Mouse (Mus musculus) MEL (cell line): ENCODE data around the gene Sez6. TPM values are rescaled to one million over a fixed set of nuclear protein-coding genes. Genes with fewer than 3 reads are reported as not detected.

Source experiments
- DNase-seq: peaks from one replicate; pipeline ENCODE4 v3.0.0; 2011; ENCODE audit warnings: low read depth, low spot score
- H3K27ac ChIP-seq: 2 replicates; pipeline ENCODE4 v1.5.1; 2012; ENCODE audit warnings: low read depth, mild to moderate bottlenecking, control low read depth, low read length, moderate library complexity; ENCODE audit not compliant: control insufficient read depth
- H3K27me3 ChIP-seq, 2 experiments: fragments of 150-350 bp in 1 of 2; sonication (generic) in 1 of 2; 2 replicates each; pipeline ENCODE4 v1.6.1; 2012; ENCODE audit warnings: low read length in 2 of 2, mild to moderate bottlenecking in 2 of 2, improper control_type of control experiment in 1 of 2, moderate library complexity in 1 of 2; ENCODE audit not compliant: insufficient read depth in 2 of 2, control insufficient read depth in 1 of 2
- H3K36me3 ChIP-seq, 2 experiments: 2 replicates each; pipeline ENCODE4 v1.6.1; 2012 to 2014; ENCODE audit warnings: low read length in 2 of 2, improper control_type of control experiment in 1 of 2, inconsistent platforms in 1 of 2, mild to moderate bottlenecking in 1 of 2; ENCODE audit not compliant: insufficient read depth in 2 of 2, control insufficient read depth in 1 of 2
- H3K4me1 ChIP-seq, 2 experiments: fragments of 150-350 bp in 1 of 2; sonication (generic) in 1 of 2; 2 replicates each; pipeline ENCODE4 v1.6.1; 2012; ENCODE audit warnings: low read length in 2 of 2, improper control_type of control experiment in 1 of 2, mild to moderate bottlenecking in 1 of 2; ENCODE audit not compliant: insufficient read depth in 2 of 2, control insufficient read depth in 1 of 2
- H3K4me3 ChIP-seq, 2 experiments: fragments of 150-350 bp in 1 of 2; sonication (generic) in 1 of 2; 2 replicates each; pipeline ENCODE4 v1.5.1; 2012; ENCODE audit warnings: low read depth in 2 of 2, low read length in 2 of 2, mild to moderate bottlenecking in 2 of 2, moderate library complexity in 2 of 2, control low read depth in 1 of 2, improper control_type of control experiment in 1 of 2; ENCODE audit not compliant: control insufficient read depth in 1 of 2, insufficient read depth in 1 of 2
- H3K79me2 ChIP-seq: 2 replicates; pipeline ENCODE4 v1.6.1; 2012; ENCODE audit warnings: mild to moderate bottlenecking, low read length, moderate library complexity; ENCODE audit not compliant: control insufficient read depth, poor library complexity, insufficient read depth
- H3K9ac ChIP-seq: 2 replicates; pipeline ENCODE4 v1.6.1; 2012; ENCODE audit warnings: low read depth, mild to moderate bottlenecking, control low read depth, low read length, moderate library complexity; ENCODE audit not compliant: control insufficient read depth, poor library complexity, severe bottlenecking
- H3K9me3 ChIP-seq: fragments of 150-350 bp; sonication (generic); replicated peaks from 2 replicates; pipeline ENCODE4 v1.6.1; 2012; ENCODE audit warnings: mild to moderate bottlenecking, low read length, improper control_type of control experiment, moderate library complexity; ENCODE audit not compliant: insufficient read depth
- CHD1 ChIP-seq: IDR thresholded peaks from 2 replicates; pipeline ENCODE4 v1.6.1; 2012; ENCODE audit warnings: low read depth, mild to moderate bottlenecking, inconsistent platforms, low read length, improper control_type of control experiment
- CHD2 ChIP-seq: IDR thresholded peaks from 2 replicates; pipeline ENCODE4 v1.6.1; 2011; ENCODE audit warnings: low read length, improper control_type of control experiment
- CTCF ChIP-seq, 3 experiments: IDR thresholded peaks in 2 of 3; conservative IDR thresholded peaks in 1 of 3; 2 replicates each; pipeline ENCODE4 v1.5.1; 2011 to 2012; ENCODE audit warnings: low read length in 3 of 3, low read depth in 2 of 3, mild to moderate bottlenecking in 2 of 3, improper control_type of control experiment in 1 of 3, inconsistent platforms in 1 of 3, mixed read lengths in 1 of 3, moderate library complexity in 1 of 3; ENCODE audit not compliant: control insufficient read depth in 1 of 3, insufficient read depth in 1 of 3, poor library complexity in 1 of 3, severe bottlenecking in 1 of 3
- ELF1 ChIP-seq: IDR thresholded peaks from 2 replicates; pipeline ENCODE4 v1.6.1; 2014; ENCODE audit warnings: low read depth, mild to moderate bottlenecking, inconsistent platforms, low read length, improper control_type of control experiment, moderate library complexity
- ETS1 ChIP-seq: IDR thresholded peaks from 2 replicates; pipeline ENCODE4 v1.6.1; 2012; ENCODE audit warnings: low read depth, mild to moderate bottlenecking, inconsistent platforms, low read length, improper control_type of control experiment, moderate library complexity
- GATA1 ChIP-seq: IDR thresholded peaks from 2 replicates; pipeline ENCODE4 v1.6.1; 2011; ENCODE audit warnings: low read depth, low read length, improper control_type of control experiment
- KAT2A ChIP-seq: conservative IDR thresholded peaks from 2 replicates; pipeline ENCODE4 v1.6.1; 2012; ENCODE audit warnings: low read depth, low read length, improper control_type of control experiment, inconsistent platforms
- MEF2A ChIP-seq: IDR thresholded peaks from 2 replicates; pipeline ENCODE4 v1.6.1; 2014; ENCODE audit warnings: low read depth, mild to moderate bottlenecking, inconsistent platforms, low read length, improper control_type of control experiment; ENCODE audit not compliant: poor library complexity, insufficient replicate concordance, severe bottlenecking; ENCODE audit errors: extremely low read depth
- MYB ChIP-seq: IDR thresholded peaks from 2 replicates; pipeline ENCODE4 v1.6.1; 2011; ENCODE audit warnings: mild to moderate bottlenecking, low read depth, low read length, improper control_type of control experiment
- POLR2AphosphoS5 ChIP-seq: IDR thresholded peaks from 2 replicates; pipeline ENCODE4 v1.6.1; 2012; ENCODE audit warnings: low read depth, borderline replicate concordance, mild to moderate bottlenecking, inconsistent platforms, low read length, moderate library complexity, mixed read lengths
- RCOR1 ChIP-seq: IDR thresholded peaks from 2 replicates; pipeline ENCODE4 v1.6.1; 2012; ENCODE audit warnings: low read depth, mild to moderate bottlenecking, inconsistent platforms, low read length, improper control_type of control experiment
- SIN3A ChIP-seq: IDR thresholded peaks from 2 replicates; pipeline ENCODE4 v1.6.1; 2012; ENCODE audit warnings: low read length, improper control_type of control experiment, inconsistent platforms
- TCF12 ChIP-seq: IDR thresholded peaks from 2 replicates; pipeline ENCODE4 v1.6.1; 2014; ENCODE audit warnings: low read depth, mild to moderate bottlenecking, inconsistent platforms, low read length, improper control_type of control experiment, moderate library complexity
- UBTF ChIP-seq: IDR thresholded peaks from 2 replicates; pipeline ENCODE4 v1.6.1; 2012; ENCODE audit warnings: low read depth, mild to moderate bottlenecking, inconsistent platforms, low read length, improper control_type of control experiment, moderate library complexity, borderline replicate concordance; ENCODE audit not compliant: insufficient read depth
- USF1 ChIP-seq: IDR thresholded peaks from 2 replicates; pipeline ENCODE4 v1.6.1; 2014; ENCODE audit warnings: low read depth, mild to moderate bottlenecking, inconsistent platforms, low read length, improper control_type of control experiment, moderate library complexity
- polyA plus RNA-seq, 2 experiments: library from polyadenylated mRNA; stranded (reverse) in 1 of 2; unstranded in 1 of 2; fragments of >175 nt in 1 of 2; fragments of >200 nt in 1 of 2; gene quantifications; 2 replicates each; pipeline versions ENCODE4 v1.2.1 to v1.2.4; 2012; ENCODE audit warnings: low replicate concordance in 2 of 2, low read depth in 1 of 2; ENCODE audit not compliant: insufficient read length in 2 of 2, insufficient read depth in 1 of 2, missing spikeins in 1 of 2
- total RNA-seq: library from RNA; depleted of rRNA; stranded (reverse); fragments of 300-350 nt; gene quantifications from 2 replicates; pipeline ENCODE4 v1.2.3, GENCODE M21; 2012

The Sez6 gene
- total and polyA plus RNA-seq, 3 experiments = 0.04 TPM; not detected in 2

DNA sequence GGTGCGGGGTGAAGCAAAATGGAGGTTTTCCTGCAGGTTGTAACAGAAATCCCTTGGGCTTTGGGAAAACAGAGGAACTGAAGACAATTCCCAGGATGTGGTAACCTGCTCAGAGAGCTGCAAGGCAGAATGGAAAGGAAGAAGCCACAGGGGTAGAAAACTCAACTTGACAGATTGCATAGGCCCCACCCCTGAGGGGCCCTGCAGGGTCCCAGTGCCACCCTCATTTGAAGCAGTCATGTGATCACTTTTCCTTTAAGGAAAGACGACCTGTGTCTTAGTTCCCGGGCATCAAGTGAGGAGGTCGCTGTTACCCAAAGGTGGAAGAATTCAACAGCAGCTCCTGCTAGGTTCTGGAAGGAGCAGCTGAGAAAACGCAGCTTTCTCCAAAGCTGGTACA is 37.7 kb upstream of the Sez6 start:
- H3K9ac ChIP-seq = no peak overlapping the region
- TF ChIP-seq ELF1 = no peak
- no peak for TF ChIP-seq TCF12
- TF ChIP-seq POLR2AphosphoS5 = no peak

GRCm38 (mm10) chr11:77893283-77893682 is 37.3 kb upstream of the Sez6 start:
- H3K4me1 ChIP-seq = no peaks in the 10 kb centered on the region
- no peak overlapping the region for H3K4me3 ChIP-seq
- no peak overlapping the region for H3K27ac ChIP-seq
- TF ChIP-seq ELF1 (no peak), SIN3A (no peak), GATA1 (no peak), CHD2 (no peak), RCOR1 (no peak), ETS1 (no peak), KAT2A (no peak), UBTF (no peak), MYB (no peak), POLR2AphosphoS5 (no peak), MEF2A (no peak)
- H3K9me3 ChIP-seq = no peaks in the 10 kb centered on the region
- H3K79me2 ChIP-seq = no peaks in the 10 kb centered on the region
- peaks cover 25 to 31% of the 10 kb centered on the region in 2 experiments for H3K27me3 ChIP-seq
- no peak for DNase-seq
- H3K36me3 ChIP-seq = no peaks in the 10 kb centered on the region
- no peak overlapping the region for H3K9ac ChIP-seq

More for the DNA sequence above, 37.7 kb upstream of the Sez6 start:
- Histone ChIP-seq H3K79me2 (no peaks in the 10 kb centered on the region), H3K27ac (no peak overlapping the region), H3K9me3 (no peaks in the 10 kb centered on the region), H3K36me3 (no peaks in the 10 kb centered on the region), H3K4me3 (no peak overlapping the region), H3K4me1 (no peaks in the 10 kb centered on the region), H3K27me3 (peaks cover 23 to 33% of the 10 kb centered on the region in 2 experiments)
- no peak for DNase-seq

DNA sequence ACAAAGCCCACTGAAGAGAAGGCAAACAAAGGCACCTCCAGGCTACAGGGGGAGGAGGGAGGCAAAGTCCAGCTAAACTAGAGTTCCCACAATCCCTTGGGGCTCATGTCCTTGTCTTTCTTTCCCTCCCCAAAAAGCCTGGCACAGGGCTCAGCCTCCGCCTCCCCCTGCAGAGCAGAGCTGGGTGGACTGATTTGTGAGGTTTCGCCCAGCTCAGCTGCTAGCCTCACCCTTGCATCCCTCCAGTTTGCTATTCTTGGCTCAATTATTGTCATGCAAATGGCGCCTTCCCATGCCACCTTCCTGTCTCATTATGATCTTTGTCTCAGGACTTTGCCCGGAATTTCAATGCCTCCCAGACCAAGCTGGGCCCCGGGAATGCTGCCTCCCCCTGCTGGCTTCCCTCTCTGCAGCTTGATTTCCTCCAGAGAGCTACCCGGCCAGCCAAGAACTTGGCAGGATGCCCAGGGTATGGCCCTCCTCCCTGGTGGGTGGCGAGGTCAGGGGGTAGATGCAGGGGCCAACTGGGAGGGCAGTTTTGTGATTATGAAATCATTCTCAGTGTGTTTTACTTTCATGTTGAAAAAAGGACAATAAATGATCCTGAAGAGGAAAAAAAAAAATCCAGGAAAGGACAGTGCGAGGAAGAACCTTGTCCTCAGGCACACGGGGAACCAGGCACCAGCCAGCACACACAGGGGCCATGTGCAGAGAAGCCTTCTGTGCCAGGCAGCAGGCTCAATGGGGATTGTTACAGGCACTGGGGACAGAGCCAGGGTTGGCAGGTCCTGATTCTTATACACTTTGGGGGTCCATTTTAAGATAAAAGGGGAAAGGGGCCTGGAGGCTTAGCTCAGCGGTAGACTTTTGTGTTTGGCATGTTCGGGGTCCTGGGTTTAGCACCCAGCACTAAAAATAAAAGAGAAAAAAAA is 36.5 kb upstream of the Sez6 start, which contains the start of gene Pipox:
Gene Pipox, minus strand, starts transcription at position 310 of the 932 bp plus-strand sequence.
- Histone ChIP-seq H3K4me1 (no peaks in the 10 kb centered on the region), H3K9me3 (no peaks in the 10 kb centered on the region), H3K27me3 (peaks cover 25 to 28% of the 10 kb centered on the region in 2 experiments), H3K4me3 (no peak within 1 kb of the TSS), H3K9ac (no peak within 1 kb of the TSS), H3K36me3 (no peaks in the 10 kb centered on the region), H3K79me2 (no peaks in the 10 kb centered on the region), H3K27ac (no peak within 1 kb of the TSS)
- peak; percentile 15 for DNase-seq
- no peak for TF ChIP-seq CHD1
- peak in 1 of 3 experiments; percentile 12; a peak in 1 of 6 replicates for TF ChIP-seq CTCF (IDR thresholded peaks at IDR 0.05 in 2 of 3, conservative IDR thresholded peaks at IDR 0.05 in 1 of 3; ENCODE audit: control insufficient read depth in 1 of 3, insufficient read depth in 1 of 3, low read depth in 2 of 3, low read length in 3 of 3, poor library complexity in 1 of 3, severe bottlenecking in 1 of 3)
- no peak for TF ChIP-seq USF1
